Mouse (Mus musculus): ENCODE measurements at regions not wholly inside any gene's neighbourhood (a gene's known extent, or its start where the extent isn't known, plus 50 kb on each side); places are given as distances from the start of the nearest gene placed in this dataset.
A peak's percentile ranks its signal among the peaks of the same experiment; 100 is the strongest.

DNA sequence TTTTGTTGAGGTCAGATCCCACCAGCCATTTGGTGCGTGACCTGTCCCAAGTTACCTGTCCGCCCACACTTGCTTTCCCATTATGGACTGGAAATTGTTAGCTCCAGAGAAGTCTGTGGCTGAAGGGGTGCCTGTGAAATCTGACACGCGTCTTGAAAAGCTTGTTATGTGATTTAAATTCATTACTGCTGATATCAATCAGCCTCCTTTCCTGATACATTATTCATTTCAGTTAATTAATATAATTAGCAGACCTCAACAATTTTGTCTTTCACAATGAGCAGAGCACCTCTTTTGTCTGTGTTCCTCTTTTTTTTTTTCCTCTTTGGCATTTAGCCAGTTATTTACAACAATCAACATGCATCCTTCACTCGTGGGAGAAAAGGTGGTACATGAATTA lies 58.6 kb upstream of the Grip1 start:
- ATAC-seq (ENCODE audit: low FRiP score, low read depth), result no peak
- Histone ChIP-seq H3K9me3 (ENCODE audit: control insufficient read depth, low read length) (no peaks in the 10 kb centered on the region), H3K36me3 (ENCODE audit: control insufficient read depth, insufficient read depth, low read length) (no peaks in the 10 kb centered on the region), H3K27me3 (ENCODE audit: control insufficient read depth, insufficient read depth, low read length) (no peaks in the 10 kb centered on the region), H3K4me1 (ENCODE audit: control insufficient read depth, insufficient read depth, low read length) (no peaks in the 10 kb centered on the region), H3K27ac (replicated peaks; ENCODE audit: low read depth, low read length) (no peak overlapping the region), H3K4me2 (replicated peaks; ENCODE audit: low read depth, low read length, severe bottlenecking) (no peak overlapping the region), H3K4me3 (replicated peaks; ENCODE audit: low read length) (no peak overlapping the region), H3K9ac (ENCODE audit: low read depth, low read length, severe bottlenecking) (no peak overlapping the region)
- WGBS, result 66% methylated on average over 5 of the region's 5 CpGs
- DNase-seq (ENCODE audit: low spot score), result no peak
- no peak for TF ChIP-seq POLR2A (IDR thresholded peaks at IDR 0.05; ENCODE audit: borderline replicate concordance, extremely low read depth, insufficient read depth, insufficient read length)

DNA sequence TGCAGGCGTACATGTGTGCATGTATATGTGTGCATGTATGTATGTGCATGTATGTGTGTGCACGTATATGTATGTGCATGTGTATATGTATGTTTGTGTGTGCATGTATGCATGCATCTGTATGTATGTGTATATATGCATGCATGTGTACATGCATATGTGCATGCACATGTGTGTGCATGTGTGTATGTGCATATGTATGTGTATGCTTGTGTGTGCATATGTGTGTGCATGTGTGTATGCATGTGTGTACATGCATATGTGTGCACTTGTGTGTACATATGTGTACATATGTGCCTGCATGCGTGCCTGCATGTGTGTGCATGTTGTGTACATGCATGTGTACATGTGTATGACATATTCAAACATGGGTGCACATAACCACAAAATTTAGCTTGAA lies 65.7 kb upstream of the Grip1 start:
- Histone ChIP-seq H3K36me3 (ENCODE audit: control insufficient read depth, insufficient read depth, low read length) (no peaks in the 10 kb centered on the region), H3K9ac (ENCODE audit: low read depth, low read length, severe bottlenecking) (no peak overlapping the region), H3K27me3 (ENCODE audit: control insufficient read depth, insufficient read depth, low read length) (no peaks in the 10 kb centered on the region), H3K4me2 (replicated peaks; ENCODE audit: low read depth, low read length, severe bottlenecking) (no peak overlapping the region), H3K9me3 (ENCODE audit: control insufficient read depth, low read length) (no peaks in the 10 kb centered on the region), H3K4me1 (ENCODE audit: control insufficient read depth, insufficient read depth, low read length) (no peaks in the 10 kb centered on the region), H3K27ac (replicated peaks; ENCODE audit: low read depth, low read length) (no peak overlapping the region), H3K4me3 (replicated peaks; ENCODE audit: low read length) (no peak overlapping the region)
- no peak for ATAC-seq (ENCODE audit: low FRiP score, low read depth)
- WGBS, result 88% methylated on average over 3 of the region's 3 CpGs
- DNase-seq (ENCODE audit: low spot score), result no peak
- no peak for TF ChIP-seq POLR2A (IDR thresholded peaks at IDR 0.05; ENCODE audit: borderline replicate concordance, extremely low read depth, insufficient read depth, insufficient read length)

DNA sequence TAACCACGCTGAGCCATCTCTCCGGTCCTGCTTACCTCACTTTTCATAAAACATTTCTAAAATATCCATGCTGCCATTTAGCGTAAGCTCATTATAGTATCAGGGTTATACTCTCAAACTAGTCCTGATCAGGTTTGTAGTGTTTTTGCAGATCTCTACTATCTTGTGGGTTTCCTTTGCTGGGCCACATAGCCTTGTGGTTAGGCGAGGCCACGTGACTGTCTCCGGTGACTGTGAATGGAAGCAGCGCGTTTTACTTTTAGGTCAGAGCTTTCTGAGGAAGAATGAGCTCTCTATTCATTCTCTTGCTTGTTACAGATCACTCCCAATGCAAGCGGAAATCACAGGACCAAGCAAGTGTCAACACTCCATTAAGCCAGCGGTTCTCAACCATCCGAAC lies 71.4 kb upstream of the Grip1 start:
- no peak overlapping the region for H3K9ac ChIP-seq (ENCODE audit: low read depth, low read length, severe bottlenecking)
- H3K9me3 ChIP-seq (ENCODE audit: control insufficient read depth, low read length), result no peaks in the 10 kb centered on the region
- H3K27me3 ChIP-seq (ENCODE audit: control insufficient read depth, insufficient read depth, low read length), result no peaks in the 10 kb centered on the region
- H3K4me3 ChIP-seq (replicated peaks; ENCODE audit: low read length), result no peak overlapping the region
- no peak for TF ChIP-seq POLR2A (IDR thresholded peaks at IDR 0.05; ENCODE audit: borderline replicate concordance, extremely low read depth, insufficient read depth, insufficient read length)
- no peak for DNase-seq (ENCODE audit: low spot score)
- H3K4me1 ChIP-seq (ENCODE audit: control insufficient read depth, insufficient read depth, low read length), result no peaks in the 10 kb centered on the region
- no peak overlapping the region for H3K27ac ChIP-seq (replicated peaks; ENCODE audit: low read depth, low read length)
- H3K36me3 ChIP-seq (ENCODE audit: control insufficient read depth, insufficient read depth, low read length), result no peaks in the 10 kb centered on the region
- WGBS, result 88% methylated on average over 11 of the region's 11 CpGs
- H3K4me2 ChIP-seq (replicated peaks; ENCODE audit: low read depth, low read length, severe bottlenecking), result no peak overlapping the region
- ATAC-seq (ENCODE audit: low FRiP score, low read depth), result no peak

DNA sequence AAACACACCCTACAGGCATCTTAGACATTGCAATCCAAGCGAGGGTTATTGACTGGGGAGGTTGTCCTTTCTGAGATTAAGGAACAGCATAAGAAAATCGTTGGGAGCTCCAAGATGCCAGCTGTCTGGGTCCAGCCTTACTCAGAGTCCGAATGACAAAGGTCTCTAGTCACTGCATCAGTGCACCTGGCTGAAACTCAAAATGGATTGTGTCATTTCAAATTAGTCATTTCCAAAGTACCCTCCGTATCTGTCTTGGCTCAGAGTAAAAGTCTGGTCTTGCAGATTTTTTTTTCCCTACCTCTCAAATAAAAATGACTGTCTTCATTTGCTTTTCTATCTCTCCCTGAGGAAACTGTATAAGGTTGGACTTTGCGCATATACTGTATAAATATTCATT lies 85.1 kb upstream of the Grip1 start:
- no peak for DNase-seq (ENCODE audit: low spot score)
- Histone ChIP-seq H3K27me3 (ENCODE audit: control insufficient read depth, insufficient read depth, low read length) (no peaks in the 10 kb centered on the region), H3K9ac (ENCODE audit: low read depth, low read length, severe bottlenecking) (no peak overlapping the region), H3K4me1 (ENCODE audit: control insufficient read depth, insufficient read depth, low read length) (no peaks in the 10 kb centered on the region; the same call in 1 of the 2 replicates), H3K27ac (replicated peaks; ENCODE audit: low read depth, low read length) (no peak overlapping the region), H3K4me2 (replicated peaks; ENCODE audit: low read depth, low read length, severe bottlenecking) (no peak overlapping the region), H3K4me3 (replicated peaks; ENCODE audit: low read length) (no peak overlapping the region), H3K9me3 (ENCODE audit: control insufficient read depth, low read length) (no peaks in the 10 kb centered on the region), H3K36me3 (ENCODE audit: control insufficient read depth, insufficient read depth, low read length) (no peaks in the 10 kb centered on the region)
- WGBS, result 55% methylated on average over 5 of the region's 5 CpGs
- TF ChIP-seq POLR2A (IDR thresholded peaks at IDR 0.05; ENCODE audit: borderline replicate concordance, extremely low read depth, insufficient read depth, insufficient read length), result no peak
- ATAC-seq (ENCODE audit: low FRiP score, low read depth), result no peak

DNA sequence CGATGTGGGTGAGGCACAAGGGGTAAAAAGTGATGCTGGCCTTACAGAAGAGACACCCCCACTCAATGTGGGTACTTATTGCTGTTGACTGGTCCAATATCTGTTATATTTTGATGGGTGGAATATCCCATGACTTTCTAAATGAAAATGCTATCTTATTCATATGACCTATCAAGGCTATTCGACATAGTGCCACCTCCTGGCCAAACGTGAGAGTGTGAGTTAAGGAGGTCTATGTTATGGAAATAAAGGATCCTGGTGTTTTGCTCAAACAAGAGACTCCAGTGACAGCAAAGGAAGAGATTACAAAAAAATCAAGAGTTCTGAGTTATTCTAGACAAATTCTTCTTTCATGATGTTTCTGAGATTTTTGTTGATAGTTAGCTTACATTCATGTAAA lies 90.0 kb upstream of the Grip1 start:
- no peak for ATAC-seq (ENCODE audit: low FRiP score, low read depth)
- Histone ChIP-seq H3K9me3 (ENCODE audit: control insufficient read depth, low read length) (no peaks in the 10 kb centered on the region), H3K36me3 (ENCODE audit: control insufficient read depth, insufficient read depth, low read length) (no peaks in the 10 kb centered on the region), H3K4me2 (replicated peaks; ENCODE audit: low read depth, low read length, severe bottlenecking) (no peak overlapping the region), H3K27me3 (ENCODE audit: control insufficient read depth, insufficient read depth, low read length) (no peaks in the 10 kb centered on the region), H3K27ac (replicated peaks; ENCODE audit: low read depth, low read length) (no peak overlapping the region), H3K9ac (ENCODE audit: low read depth, low read length, severe bottlenecking) (no peak overlapping the region), H3K4me1 (ENCODE audit: control insufficient read depth, insufficient read depth, low read length) (no peaks in the 10 kb centered on the region), H3K4me3 (replicated peaks; ENCODE audit: low read length) (no peak overlapping the region)
- WGBS, result 41% methylated on average over 3 of the region's 3 CpGs
- DNase-seq (ENCODE audit: low spot score), result peak; percentile 42
- TF ChIP-seq POLR2A (IDR thresholded peaks at IDR 0.05; ENCODE audit: borderline replicate concordance, extremely low read depth, insufficient read depth, insufficient read length), result no peak

DNA sequence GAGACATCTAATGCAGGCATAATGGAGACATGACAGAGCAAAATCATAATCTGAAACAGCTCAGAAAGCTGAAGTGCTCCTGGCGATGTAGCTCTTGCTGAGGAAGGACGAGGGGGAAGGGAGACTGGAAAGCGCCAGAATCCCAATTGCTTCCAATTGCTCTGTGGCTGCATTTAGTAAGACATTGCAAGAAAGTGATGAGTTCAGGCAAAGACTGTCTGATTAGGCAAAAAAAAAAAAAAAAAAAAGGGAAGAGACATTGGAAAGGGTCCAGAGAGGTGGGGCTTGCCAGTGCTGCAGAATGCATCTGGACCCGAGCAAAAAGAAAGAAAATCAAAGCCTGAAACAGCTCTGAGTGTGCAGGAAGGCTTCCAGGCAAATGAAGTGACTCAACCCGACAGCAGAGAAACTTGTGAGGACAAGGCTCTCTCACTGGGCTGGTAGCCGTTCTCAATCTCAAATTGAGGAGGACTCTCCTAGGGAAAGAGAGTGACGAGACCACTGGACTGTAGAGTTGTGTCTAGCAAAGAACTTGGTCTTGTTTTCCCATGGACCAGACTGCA lies 94.8 kb upstream of the Grip1 start:
- no peak for TF ChIP-seq POLR2A (IDR thresholded peaks at IDR 0.05; ENCODE audit: borderline replicate concordance, extremely low read depth, insufficient read depth, insufficient read length)

More for the DNA sequence above, 94.8 kb upstream of the Grip1 start:
- ATAC-seq (ENCODE audit: low FRiP score, low read depth) (no peak), DNase-seq (ENCODE audit: low spot score) (peak; percentile 34)
- Histone ChIP-seq H3K9ac (ENCODE audit: low read depth, low read length, severe bottlenecking) (no peak overlapping the region), H3K9me3 (ENCODE audit: control insufficient read depth, low read length) (no peaks in the 10 kb centered on the region), H3K4me2 (replicated peaks; ENCODE audit: low read depth, low read length, severe bottlenecking) (no peak overlapping the region), H3K27me3 (ENCODE audit: control insufficient read depth, insufficient read depth, low read length) (no peaks in the 10 kb centered on the region), H3K27ac (replicated peaks; ENCODE audit: low read depth, low read length) (no peak overlapping the region), H3K4me1 (ENCODE audit: control insufficient read depth, insufficient read depth, low read length) (no peaks in the 10 kb centered on the region), H3K4me3 (replicated peaks; ENCODE audit: low read length) (no peak overlapping the region), H3K36me3 (ENCODE audit: control insufficient read depth, insufficient read depth, low read length) (no peaks in the 10 kb centered on the region)
- 59% methylated on average over 7 of the region's 7 CpGs for WGBS

Data from limb, embryonic 14.5 days (tissue).